Mouse (Mus musculus) ovary, postnatal 14 days (tissue): Measurements from ENCODE around the gene Rcor2.

Experiments
- DNase-seq: peaks from one replicate; pipeline ENCODE4 v3.0.0; 2022; ENCODE audit warnings: low spot score

Rcor2 gene

DNA sequence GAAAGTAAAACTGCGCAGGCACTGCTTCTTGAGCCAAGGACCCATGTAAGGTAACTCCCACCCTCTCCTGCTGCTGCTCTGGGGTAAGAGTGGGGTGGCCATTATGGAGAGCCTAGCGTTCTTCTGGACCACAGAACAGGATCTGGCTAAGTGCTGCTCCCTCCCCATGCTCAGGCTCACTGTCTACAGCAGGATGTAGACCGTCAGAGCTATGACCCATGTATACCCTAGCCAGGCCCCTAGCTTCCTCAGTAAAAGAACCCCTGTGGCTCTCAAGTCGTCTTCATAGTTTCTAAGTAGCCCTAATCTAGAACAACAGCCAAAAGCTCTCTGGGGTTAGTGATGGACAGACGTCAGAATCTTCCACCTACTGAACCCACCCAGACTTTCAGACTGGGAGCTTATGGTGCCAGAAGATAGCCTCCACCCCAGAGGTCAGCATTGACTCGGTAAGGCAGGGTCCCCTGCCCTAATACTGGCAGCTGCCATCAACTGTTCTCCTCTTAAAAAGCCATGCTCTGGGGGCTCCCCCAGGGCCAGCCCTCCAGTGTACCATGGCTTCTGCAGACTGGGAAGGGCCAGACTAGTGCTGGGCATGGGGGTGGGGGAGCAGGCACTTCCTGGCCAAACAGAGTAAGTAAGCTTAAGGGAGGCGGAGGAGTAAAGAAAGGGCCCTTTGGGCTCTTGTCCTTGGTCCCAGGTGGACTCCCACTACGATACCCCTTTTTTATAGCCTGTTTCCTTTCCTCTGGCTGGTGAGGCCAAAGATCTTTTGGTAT lies 27.2 kb downstream of the Rcor2 start:
- no peak for DNase-seq

DNA sequence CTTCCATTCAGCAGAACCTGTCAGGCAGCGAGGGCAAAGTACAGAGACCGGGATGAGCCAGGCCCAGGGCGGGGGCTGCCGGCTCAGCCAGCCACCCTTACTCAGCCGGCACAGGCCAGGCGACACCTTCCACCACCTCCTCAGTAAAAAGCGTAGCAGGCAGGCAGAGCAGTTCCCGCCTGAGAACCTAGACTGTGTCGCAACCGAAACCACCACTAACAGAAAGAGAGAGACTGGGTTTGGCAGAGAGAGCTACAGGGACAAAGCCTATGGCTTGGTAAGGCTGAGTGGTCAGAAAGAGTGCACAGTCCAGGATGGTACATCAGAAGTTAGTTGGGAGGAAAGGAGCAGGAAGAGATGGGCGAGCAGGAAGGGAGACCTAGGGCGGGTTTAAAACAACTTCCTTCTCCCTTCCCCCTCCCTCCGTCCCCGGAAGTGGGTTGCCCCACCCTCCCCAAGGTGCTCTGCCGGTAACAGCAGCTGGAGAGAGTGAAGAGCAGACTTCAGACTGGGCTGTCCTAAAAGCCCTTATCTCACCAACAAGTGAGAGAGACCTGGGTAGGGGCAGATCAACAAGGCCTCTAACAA lies 28.0 kb downstream of the Rcor2 start:
- DNase-seq, result no peak

DNA sequence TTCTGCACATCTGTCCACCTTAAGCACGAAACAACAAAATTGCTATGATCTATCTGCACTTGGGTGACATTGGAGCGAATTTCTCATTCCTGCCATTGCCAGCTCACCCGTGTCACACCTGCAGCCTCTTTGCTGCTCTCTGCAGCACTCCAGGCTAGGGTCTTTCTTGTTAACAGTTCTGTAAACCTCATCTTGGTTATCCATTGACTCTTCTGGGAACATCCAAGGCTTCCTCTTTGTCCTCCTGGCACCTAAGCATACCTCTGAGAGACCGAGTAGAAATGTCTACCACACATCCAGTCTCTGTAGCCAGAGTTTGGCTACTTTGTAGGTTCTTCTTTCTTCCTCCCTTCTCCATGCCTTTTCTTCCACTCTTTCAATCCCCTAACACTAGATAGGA lies 28.8 kb downstream of the Rcor2 start:
- DNase-seq, result no peak

DNA sequence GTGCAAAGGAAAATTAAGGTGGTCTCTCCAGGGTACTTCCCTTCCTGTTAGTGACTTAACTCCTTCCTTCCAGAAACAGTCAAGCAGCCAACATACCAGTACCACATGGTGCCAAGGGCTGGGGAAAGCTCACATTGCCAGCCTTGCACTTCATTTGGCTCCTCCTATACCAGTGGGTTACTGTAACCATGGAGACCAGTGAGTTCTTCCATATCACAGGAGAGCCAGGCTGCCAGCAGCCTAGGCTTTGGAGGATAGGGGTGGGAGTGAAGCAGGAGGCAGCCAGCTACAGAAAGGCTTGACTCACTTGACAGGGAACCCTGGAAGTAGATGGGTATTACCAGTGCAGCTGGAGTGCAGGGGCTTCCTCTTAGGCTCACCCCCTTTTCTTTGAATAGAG lies 31.9 kb downstream of the Rcor2 start:
- DNase-seq, result no peak

DNA sequence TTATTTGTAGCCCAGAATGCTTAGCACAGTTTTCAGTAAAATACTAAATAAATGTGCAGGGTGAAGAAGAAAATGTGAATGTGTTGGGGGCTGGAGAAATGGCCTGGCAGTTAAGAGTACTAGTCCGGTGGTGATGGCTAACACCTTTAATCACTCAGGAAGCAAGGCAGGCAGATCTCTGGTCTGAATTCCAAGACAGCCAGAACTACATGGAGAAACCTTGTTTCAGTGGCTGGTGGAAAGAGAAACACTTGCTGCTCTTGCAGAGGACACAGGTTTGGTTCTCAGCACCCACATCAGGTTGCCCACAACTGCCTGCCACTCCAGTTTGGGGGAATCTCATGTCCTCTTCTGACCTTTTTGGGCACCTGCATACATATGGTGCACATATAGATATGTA lies 33.0 kb downstream of the Rcor2 start:
- DNase-seq, result no peak

DNA sequence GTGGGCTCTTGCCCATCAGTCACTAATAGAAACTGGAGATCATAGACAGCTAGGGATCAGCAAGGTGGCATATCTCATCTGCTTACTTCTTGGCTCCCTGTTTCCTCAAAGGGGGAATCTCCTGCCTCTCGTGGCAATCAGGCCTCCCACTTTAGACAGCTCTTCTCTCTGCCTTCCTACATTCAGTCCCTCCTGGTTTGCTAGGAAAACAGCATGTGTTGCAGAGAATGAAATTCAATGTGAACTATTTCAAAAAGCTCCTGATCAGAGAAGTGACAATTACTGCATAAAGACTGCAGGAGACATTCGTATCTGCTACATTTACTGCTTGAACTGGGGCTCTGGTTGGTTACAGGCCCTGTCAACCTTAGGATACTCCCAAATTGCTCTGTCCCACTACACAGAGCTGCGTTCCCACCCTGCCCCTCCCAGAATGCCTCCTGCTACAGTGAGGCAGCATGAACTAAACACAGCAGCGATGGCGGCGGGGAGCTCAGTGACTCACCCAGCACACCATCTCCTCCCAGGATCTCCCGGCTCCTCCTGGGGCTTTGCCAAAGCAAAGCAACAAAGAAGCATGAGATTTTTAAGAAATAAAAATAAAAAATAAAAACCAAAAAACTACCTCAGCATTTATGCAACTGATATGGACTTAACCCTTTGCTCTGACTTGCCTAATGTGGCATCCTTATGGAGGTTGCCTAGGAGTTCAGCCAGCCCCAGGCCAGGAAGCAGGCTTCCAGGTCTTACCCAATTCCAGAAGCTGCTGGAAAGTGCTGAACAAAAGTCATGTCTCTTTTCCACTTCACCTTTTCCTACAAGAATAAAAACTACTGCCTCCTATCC lies 34.7 kb downstream of the Rcor2 start:
- no peak for DNase-seq

GRCm38 (mm10) chr19:7302493-7302797 lies 35.3 kb downstream of the Rcor2 start:
- no peak for DNase-seq

GRCm38 (mm10) chr19:7303796-7304195 lies 36.7 kb downstream of the Rcor2 start:
- DNase-seq, result no peak

- DNase-seq, result no peak
These were observed 37.7 kb downstream of the Rcor2 start for GRCm38 (mm10) chr19:7304801-7305200.

- DNase-seq, result no peak
These were observed 38.5 kb downstream of the Rcor2 start for GRCm38 (mm10) chr19:7305380-7306310.

DNA sequence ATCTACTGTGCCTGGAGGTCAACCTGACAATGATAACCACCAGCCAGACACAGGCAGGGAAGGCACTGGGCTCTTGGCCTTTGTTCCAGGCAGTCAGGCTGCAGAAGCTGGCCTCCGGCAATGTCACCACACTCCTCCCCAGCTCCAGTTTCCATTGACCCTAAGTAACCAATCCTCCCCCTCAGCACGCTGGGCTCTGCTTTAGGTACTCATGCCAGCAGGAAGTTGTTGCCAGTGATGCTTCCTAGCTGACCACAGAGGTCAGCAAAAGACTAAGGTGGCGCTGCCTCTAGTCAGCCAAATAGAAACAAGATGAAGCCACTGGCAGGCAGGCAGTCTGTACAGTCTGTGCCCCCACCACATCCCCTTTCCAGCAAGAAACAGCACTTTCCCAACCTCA lies 39.8 kb downstream of the Rcor2 start:
- DNase-seq, result no peak

DNA sequence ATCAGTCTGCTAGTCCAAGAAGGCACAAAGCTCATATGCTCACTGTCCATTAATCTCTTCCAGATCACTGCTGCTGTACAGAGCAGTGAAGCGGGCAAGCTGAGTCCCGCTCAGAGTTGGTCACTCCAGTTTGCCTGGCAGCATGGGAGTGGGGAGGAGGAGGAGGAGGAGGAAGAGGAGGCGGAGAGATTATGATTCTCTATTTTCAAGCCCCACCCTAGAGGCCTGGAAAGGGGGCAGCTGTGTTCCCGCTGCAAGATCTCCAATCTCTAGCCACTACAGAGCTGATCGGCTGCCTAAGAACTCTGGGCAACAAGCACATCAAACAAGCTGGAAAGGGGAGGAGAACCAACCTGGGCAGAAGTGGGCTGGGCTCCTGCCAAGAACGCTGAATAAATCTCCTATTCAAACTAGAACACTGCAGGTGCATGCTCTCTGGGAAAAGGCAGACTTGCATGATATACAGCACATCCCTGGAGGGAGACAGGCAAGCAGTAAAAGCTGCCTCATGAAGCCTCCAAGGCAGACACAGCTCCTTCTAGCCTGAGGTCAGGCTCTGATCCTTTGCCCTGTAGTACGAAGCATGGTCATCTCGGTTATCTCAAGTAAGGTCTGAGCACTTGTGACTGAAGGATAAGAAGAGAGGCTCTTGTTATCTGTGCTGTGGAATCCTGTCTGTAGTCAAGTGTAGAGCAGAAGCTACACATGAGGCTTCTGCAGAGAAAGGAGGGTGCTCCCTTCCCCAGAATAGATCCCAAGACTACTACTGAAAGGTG lies 41.1 kb downstream of the Rcor2 start:
- peak; percentile 58 for DNase-seq

DNA sequence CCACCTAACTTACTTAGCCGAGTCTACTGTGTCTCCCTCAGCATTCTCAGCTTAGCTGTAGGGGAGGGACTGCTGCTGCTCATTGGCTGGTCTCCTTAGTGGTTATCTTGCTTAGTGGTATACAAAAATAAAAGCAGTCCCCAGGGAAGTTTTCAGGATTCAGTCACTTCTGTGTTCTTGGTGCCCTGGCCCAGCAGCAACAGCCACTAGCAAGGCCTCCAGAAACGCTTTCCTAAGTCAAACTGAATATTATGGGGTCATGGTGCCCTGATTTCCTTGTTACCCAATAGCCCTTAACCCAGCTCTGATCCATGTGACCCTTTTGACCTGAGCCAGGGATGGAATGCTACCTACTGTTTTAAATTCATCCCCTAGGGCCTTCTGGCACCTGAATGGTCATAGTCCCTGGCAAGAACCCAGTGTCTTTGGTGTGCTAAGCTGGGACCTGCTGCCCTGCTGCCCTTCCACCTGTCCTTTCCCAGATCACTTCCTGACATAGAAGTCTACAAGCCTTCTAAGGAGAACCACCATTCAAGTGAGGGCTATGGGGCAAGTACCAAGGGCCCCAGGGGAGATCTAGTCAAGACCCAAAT lies 42.7 kb downstream of the Rcor2 start:
- no peak for DNase-seq

GRCm38 (mm10) chr19:7310704-7311103 lies 43.6 kb downstream of the Rcor2 start:
- peak; percentile 46 for DNase-seq

DNA sequence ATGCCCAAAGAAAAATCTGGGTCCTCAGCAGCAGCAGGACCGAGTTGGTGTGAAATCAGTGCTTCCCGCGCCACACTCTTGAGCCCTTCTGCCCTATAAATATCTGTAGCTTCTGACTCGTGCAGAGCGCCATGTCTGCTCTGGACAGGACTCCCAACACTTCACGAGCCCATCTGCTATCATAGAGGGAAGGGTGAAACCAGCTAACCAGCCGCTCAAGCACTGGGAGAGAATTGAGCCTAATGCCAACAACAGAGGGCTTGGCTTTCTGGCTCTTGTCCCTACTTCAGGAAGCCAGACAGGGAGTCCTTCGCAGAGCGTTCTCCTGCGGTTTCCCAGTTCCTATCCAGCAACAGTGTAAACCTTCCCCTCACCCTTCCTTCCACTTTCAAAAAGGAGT lies 44.2 kb downstream of the Rcor2 start:
- DNase-seq, result no peak

GRCm38 (mm10) chr19:7313660-7314059 lies 46.5 kb downstream of the Rcor2 start:
- DNase-seq, result no peak

- no peak for DNase-seq
These were observed 48.0 kb downstream of the Rcor2 start for GRCm38 (mm10) chr19:7314976-7315586.

GRCm38 (mm10) chr19:7315587-7315984 lies 48.5 kb downstream of the Rcor2 start:
- no peak for DNase-seq

- no peak for DNase-seq
These were observed 49.7 kb downstream of the Rcor2 start for GRCm38 (mm10) chr19:7316822-7317221.

- no peak for DNase-seq
These were observed 50.6 kb downstream of the Rcor2 start for GRCm38 (mm10) chr19:7317716-7318115.
